13 mouse cellular contexts compared by ENCODE assay signal in genomic region chr3:135411824-135412223, GRCm38 (mm10). TPM values are rescaled to one million over a fixed set of nuclear protein-coding genes. Genes with fewer than 3 reads are reported as not detected.
DNase-seq lines count a peak whose midpoint lies in the region; ATAC-seq and TF ChIP-seq lines count a peak whose summit lies in the region.
"Had no signal": no experiment of that assay in that cellular context is flagged by ENCODE, and none has a peak within 500 bp of the region (broad histone marks: within the 10 kb centered on the region; RNA-seq: fewer than 3 reads in every experiment).

No protein-coding gene starts in this region.

- no peak overlapping the region for H3K4me2 ChIP-seq in hindbrain, embryonic 12.5 days (replicated peaks)
- H3K4me2 ChIP-seq: embryonic facial prominence, embryonic 13.5 days; forebrain, embryonic 12.5 days; limb, embryonic 13.5 days; lung, embryonic 15.5 days had no signal

- intact Hi-C loops in heart, postnatal 10 days (cut with DNase I), result no loop called here

- ATAC-seq in hindbrain, embryonic 12.5 days (ENCODE audit: low FRiP score), result no peak

- peaks cover 45% of the 10 kb centered on the region for H3K36me3 ChIP-seq in hindbrain, embryonic 10.5 days
- peaks cover 20% of the 10 kb centered on the region for H3K36me3 ChIP-seq in hindbrain, embryonic 12.5 days
- no peaks in the 10 kb centered on the region for H3K36me3 ChIP-seq in testis, adult 2 months (ENCODE audit: control insufficient read depth, insufficient read depth, low read length)

- H3K27me3 ChIP-seq in hindbrain, embryonic 10.5 days (ENCODE audit: insufficient read depth, poor library complexity, severe bottlenecking), result no peaks in the 10 kb centered on the region
- no peaks in the 10 kb centered on the region for H3K27me3 ChIP-seq in hindbrain, embryonic 12.5 days
- H3K27me3 ChIP-seq in testis, adult 2 months (ENCODE audit: control insufficient read depth, insufficient read depth, low read length), result no peaks in the 10 kb centered on the region
- H3K27me3 ChIP-seq: embryonic facial prominence, embryonic 13.5 days; forebrain, embryonic 12.5 days; limb, embryonic 13.5 days; lung, embryonic 15.5 days had no signal

- H3K4me3 ChIP-seq in hindbrain, embryonic 10.5 days, result no peak overlapping the region
- H3K4me3 ChIP-seq in hindbrain, embryonic 12.5 days, result no peak overlapping the region
- H3K4me3 ChIP-seq in testis, adult 2 months (ENCODE audit: control insufficient read depth, low read depth, low read length), result peak overlapping the region; percentile 27
- H3K4me3 ChIP-seq: embryonic facial prominence, embryonic 13.5 days; forebrain, embryonic 12.5 days; limb, embryonic 13.5 days; lung, embryonic 15.5 days had no signal

- DNase-seq in hindbrain, embryonic 10.5 days (ENCODE audit: low spot score), result peak; percentile 51
- DNase-seq in testis, postnatal 14 days (ENCODE audit: low spot score), result no peak
- DNase-seq in heart, postnatal 10 days, result peak; percentile 71 to 76
- no peak for DNase-seq in right cerebral cortex, postnatal 10 days (ENCODE audit: low spot score in 2 of 2)
- DNase-seq in layer of hippocampus, postnatal 36 days, result no peak
- no peak for DNase-seq in urinary bladder, postnatal 36 days (ENCODE audit: low spot score in 2 of 2)
- DNase-seq: cerebellum, adult 8-10 months had no signal

- no peak for TF ChIP-seq CTCF in testis, adult 2 months (IDR thresholded peaks at IDR 0.05; ENCODE audit: control insufficient read depth, insufficient read depth, insufficient replicate concordance, low read depth, low read length)

- H3K27ac ChIP-seq in hindbrain, embryonic 10.5 days, result no peak overlapping the region
- no peak overlapping the region for H3K27ac ChIP-seq in hindbrain, embryonic 12.5 days
- no peak overlapping the region for H3K27ac ChIP-seq in testis, adult 2 months (ENCODE audit: control insufficient read depth, insufficient read depth, low read depth, low read length)
- H3K27ac ChIP-seq: embryonic facial prominence, embryonic 13.5 days; forebrain, embryonic 12.5 days; limb, embryonic 13.5 days; lung, embryonic 15.5 days had no signal

- H3K4me1 ChIP-seq in hindbrain, embryonic 10.5 days (replicated peaks), result peaks cover 14% of the 10 kb centered on the region
- H3K4me1 ChIP-seq in hindbrain, embryonic 12.5 days, result peaks cover 5% of the 10 kb centered on the region
- H3K4me1 ChIP-seq in testis, adult 2 months (ENCODE audit: control insufficient read depth, insufficient read depth, low read length), result peaks cover 3% of the 10 kb centered on the region
- H3K4me1 ChIP-seq: lung, embryonic 15.5 days had no signal

- no peak for TF ChIP-seq POLR2A in testis, adult 2 months (IDR thresholded peaks at IDR 0.05; ENCODE audit: control insufficient read depth, low read depth, low read length)

- WGBS in hindbrain, embryonic 10.5 days, result 48% methylated on average over 9 of the region's 9 CpGs
- WGBS in hindbrain, embryonic 12.5 days, result 37% methylated on average over 9 of the region's 9 CpGs

- peaks cover 4% of the 10 kb centered on the region; the same call in 1 of the 2 replicates for H3K9me3 ChIP-seq in hindbrain, embryonic 10.5 days
- H3K9me3 ChIP-seq in hindbrain, embryonic 12.5 days (replicated peaks), result no peaks in the 10 kb centered on the region
- H3K9me3 ChIP-seq: embryonic facial prominence, embryonic 13.5 days; lung, embryonic 15.5 days had no signal

- H3K9ac ChIP-seq in hindbrain, embryonic 12.5 days, result no peak overlapping the region
- H3K9ac ChIP-seq: embryonic facial prominence, embryonic 13.5 days; forebrain, embryonic 12.5 days; limb, embryonic 13.5 days; lung, embryonic 15.5 days had no signal

RNA-seq across cellular contexts. Expression of gene Cisd2, which starts 11.9 kb away (rescaled TPM):
- polyA plus RNA-seq in hindbrain, embryonic 10.5 days (2016; fragmentation: Nextera tagmentation; extraction: Ambion mirVana), result 72.0 and 83.7 TPM in 2 replicates
- polyA plus RNA-seq in hindbrain, embryonic 12.5 days (2016; fragmentation: Nextera tagmentation; extraction: Ambion mirVana), result 77.1 and 82.5 TPM in 2 replicates
- polyA plus RNA-seq in testis, adult 2 months (2012; rRNA removed), result 6.5 and 6.7 TPM in 2 replicates
- 10 to 100 TPM; 38.5 to 41.7 TPM for total RNA-seq in heart, postnatal 10 days (2021)
- 10 to 100 TPM; 34.9 to 36.5 TPM for total RNA-seq in layer of hippocampus, postnatal 36 days (2021)

RNA-seq across cellular contexts. Expression of gene Ube2d3, which starts 26.1 kb away (rescaled TPM):
- 507 and 538 TPM in 2 replicates for polyA plus RNA-seq in hindbrain, embryonic 10.5 days (2016; fragmentation: Nextera tagmentation; extraction: Ambion mirVana)
- polyA plus RNA-seq in hindbrain, embryonic 12.5 days (2016; fragmentation: Nextera tagmentation; extraction: Ambion mirVana), result 469 and 495 TPM in 2 replicates
- polyA plus RNA-seq in testis, adult 2 months (2012; rRNA removed), result 493 and 621 TPM in 2 replicates
- total RNA-seq in heart, postnatal 10 days (2021), result 100 to 1,000 TPM; 358 to 365 TPM
- total RNA-seq in layer of hippocampus, postnatal 36 days (2021), result 100 to 1,000 TPM; 251 to 252 TPM

Comparison
In these comparisons a context has a peak if more than half of its experiments do, and no peak if none do; other contexts are left out.
1. DNase-seq: peak in hindbrain, embryonic 10.5 days (single experiment) and heart, postnatal 10 days (2 of 2); none in testis, postnatal 14 days (single experiment), right cerebral cortex, postnatal 10 days (0 of 2), layer of hippocampus, postnatal 36 days (0 of 2) and urinary bladder, postnatal 36 days (0 of 2).